Mouse (Mus musculus) C2C12 (cell line): ENCODE data around the gene Aire. TPM values are rescaled to one million over a fixed set of nuclear protein-coding genes. Genes with fewer than 3 reads are reported as not detected.
A peak's percentile ranks its signal among the peaks of the same experiment; 100 is the strongest.

Experiments
- H3K27me3 ChIP-seq: one replicate; pipeline ENCODE4 v1.6.1; 2011; ENCODE audit not compliant: control insufficient read depth, insufficient read depth, insufficient read length
- H3K36me3 ChIP-seq: one replicate; pipeline ENCODE4 v1.6.1; 2011; ENCODE audit not compliant: control insufficient read depth, insufficient read depth
- H3K4me3 ChIP-seq: one replicate; pipeline ENCODE4 v1.5.1; 2011; ENCODE audit warnings: mild to moderate bottlenecking, control low read depth; ENCODE audit not compliant: poor library complexity, insufficient read depth, severe bottlenecking
- H3K79me2 ChIP-seq: one replicate; pipeline ENCODE4 v1.6.1; 2011; ENCODE audit not compliant: control insufficient read depth, insufficient read depth
- H3K79me3 ChIP-seq: one replicate; pipeline ENCODE4 v1.6.1; 2011; ENCODE audit warnings: low read depth, control low read depth
- H3ac ChIP-seq: one replicate; pipeline ENCODE3; 2011; ENCODE audit warnings: low read depth; ENCODE audit not compliant: control insufficient read depth, insufficient read length
- CEBPB ChIP-seq: IDR thresholded peaks from one replicate; pipeline ENCODE4 v1.6.1; 2011; ENCODE audit warnings: low read depth, mild to moderate bottlenecking, control low read depth, moderate library complexity
- CTCF ChIP-seq: IDR thresholded peaks from one replicate; pipeline ENCODE4 v1.5.1; 2011; ENCODE audit not compliant: control insufficient read depth, insufficient read depth, insufficient read length
- FOSL1 ChIP-seq: IDR thresholded peaks from one replicate; pipeline ENCODE4 v1.8.0; 2011; ENCODE audit warnings: mild to moderate bottlenecking, low read length; ENCODE audit not compliant: poor library complexity, insufficient read depth, severe bottlenecking
- MAX ChIP-seq: IDR thresholded peaks from one replicate; pipeline ENCODE4 v1.6.1; 2011; ENCODE audit warnings: mild to moderate bottlenecking, control low read depth
- MYOD1 ChIP-seq: IDR thresholded peaks from one replicate; pipeline ENCODE4 v1.6.1; 2011; ENCODE audit warnings: low read depth; ENCODE audit not compliant: control insufficient read depth, insufficient read length
- MYOG ChIP-seq: IDR thresholded peaks from one replicate; pipeline ENCODE4 v1.6.1; 2011; ENCODE audit not compliant: control insufficient read depth, insufficient read length; ENCODE audit errors: extremely low read depth
- USF1 ChIP-seq: IDR thresholded peaks from one replicate; pipeline ENCODE4 v1.6.1; 2011; ENCODE audit warnings: low read depth, mild to moderate bottlenecking, control low read depth, moderate library complexity
- long read RNA-seq, 2 experiments: library from polyadenylated mRNA; unstranded; transcript quantifications; one replicate each; pipeline ENCODE4 v2.0.0; 2019 to 2020
- polyA plus RNA-seq: library from polyadenylated mRNA; unstranded; fragments of >200 nt; fragmentation: generic; extraction: Trizol; gene quantifications from one replicate; pipeline ENCODE4 v1.2.1, GENCODE M21; 2012; ENCODE audit warnings: missing spikeins

The Aire gene
- not detected for polyA plus RNA-seq
- long read RNA-seq, experiment 1 = 0 reads
- long read RNA-seq, experiment 2 = 0 reads

- Histone ChIP-seq H3K4me3 (no peak within 1 kb of the TSS), H3K79me2 (no peaks in the 10 kb centered on the region), H3K79me3 (no peaks in the 10 kb centered on the region), H3K27me3 (peaks cover 35% of the 10 kb centered on the region), H3ac (no peak within 1 kb of the TSS), H3K36me3 (no peaks in the 10 kb centered on the region)
- TF ChIP-seq MYOG (no peak), CTCF (peak; percentile 68)
Measured at GRCm38 (mm10) chr10:78043406-78043836, at the start of gene Aire. Gene Aire (minus strand): TSS chr10:78043610.

- Histone ChIP-seq H3K79me2 (no peaks in the 10 kb centered on the region), H3K79me3 (no peaks in the 10 kb centered on the region), H3K4me3 (no peak overlapping the region), H3K27me3 (no peaks in the 10 kb centered on the region), H3ac (no peak overlapping the region), H3K36me3 (no peaks in the 10 kb centered on the region)
- TF ChIP-seq MYOG = no peak
- TF ChIP-seq CEBPB = no peak
- no peak for TF ChIP-seq MYOD1
- TF ChIP-seq MAX = no peak
- no peak for TF ChIP-seq FOSL1
- no peak for TF ChIP-seq CTCF
- no peak for TF ChIP-seq USF1
Measured at GRCm38 (mm10) chr10:78092725-78093029, 49.3 kb upstream of the Aire start.

GRCm38 (mm10) chr10:78091865-78092724 lies 48.7 kb upstream of the Aire start:
- Histone ChIP-seq H3K79me2 (no peaks in the 10 kb centered on the region), H3K4me3 (no peak overlapping the region), H3K79me3 (no peaks in the 10 kb centered on the region), H3K36me3 (no peaks in the 10 kb centered on the region), H3ac (no peak overlapping the region), H3K27me3 (no peaks in the 10 kb centered on the region)
- TF ChIP-seq FOSL1 (peak; percentile 59), MYOG (no peak)

- Histone ChIP-seq H3K4me3 (no peak overlapping the region), H3K36me3 (no peaks in the 10 kb centered on the region), H3K27me3 (no peaks in the 10 kb centered on the region), H3K79me3 (no peaks in the 10 kb centered on the region), H3ac (no peak overlapping the region), H3K79me2 (no peaks in the 10 kb centered on the region)
- no peak for TF ChIP-seq CTCF
Measured at GRCm38 (mm10) chr10:78090706-78091491, 47.5 kb upstream of the Aire start.

GRCm38 (mm10) chr10:78090246-78090645 lies 46.8 kb upstream of the Aire start:
- TF ChIP-seq MAX (no peak), FOSL1 (no peak), CEBPB (no peak), CTCF (no peak), MYOG (no peak), USF1 (no peak), MYOD1 (no peak)
- H3K79me3 ChIP-seq = no peaks in the 10 kb centered on the region
- H3K79me2 ChIP-seq = no peaks in the 10 kb centered on the region
- H3K4me3 ChIP-seq = no peak overlapping the region
- H3K27me3 ChIP-seq = no peaks in the 10 kb centered on the region
- no peaks in the 10 kb centered on the region for H3K36me3 ChIP-seq
- no peak overlapping the region for H3ac ChIP-seq

GRCm38 (mm10) chr10:78087101-78087511 lies 43.7 kb upstream of the Aire start:
- no peak overlapping the region for H3K4me3 ChIP-seq
- TF ChIP-seq CEBPB = no peak
- TF ChIP-seq MYOG = no peak
- TF ChIP-seq FOSL1 = no peak
- no peak for TF ChIP-seq MAX
- TF ChIP-seq MYOD1 = no peak
- no peak for TF ChIP-seq USF1
- TF ChIP-seq CTCF = no peak
- H3K27me3 ChIP-seq = no peaks in the 10 kb centered on the region
- no peaks in the 10 kb centered on the region for H3K36me3 ChIP-seq
- no peak overlapping the region for H3ac ChIP-seq
- no peaks in the 10 kb centered on the region for H3K79me3 ChIP-seq
- no peaks in the 10 kb centered on the region for H3K79me2 ChIP-seq
